Mouse (Mus musculus): Measurements from ENCODE around the gene Grin2c. TPM values are rescaled to one million over a fixed set of nuclear protein-coding genes. Genes with fewer than 3 reads are reported as not detected.

Gene Grin2c
- polyA plus RNA-seq, 1 experiment from 2014 or later, result not detected

GRCm38 (mm10) chr11:115300745-115301144 is 33.7 kb upstream of the Grin2c start:
- 88% methylated on average over 4 of the region's 4 CpGs for WGBS

GRCm38 (mm10) chr11:115298160-115298559 is 31.1 kb upstream of the Grin2c start:
- no peak for ATAC-seq
- no peak for TF ChIP-seq CTCF (IDR thresholded peaks at IDR 0.05; ENCODE audit: low read depth)
- no peaks in the 10 kb centered on the region for H3K9me3 ChIP-seq (ENCODE audit: control insufficient read depth)
- no peak overlapping the region for H3K4me2 ChIP-seq (replicated peaks; ENCODE audit: low read depth)
- H3K27ac ChIP-seq (ENCODE audit: low read depth, low read length), result no peak overlapping the region
- 79% methylated on average over 8 of the region's 8 CpGs for WGBS
- no peak overlapping the region for H3K9ac ChIP-seq (ENCODE audit: low read depth, low read length)
- H3K4me1 ChIP-seq (replicated peaks; ENCODE audit: control insufficient read depth, insufficient read depth, low read length), result no peaks in the 10 kb centered on the region; the same call in 1 of the 2 replicates
- no peaks in the 10 kb centered on the region for H3K27me3 ChIP-seq (replicated peaks; ENCODE audit: control insufficient read depth, insufficient read depth, low read length)
- H3K36me3 ChIP-seq (ENCODE audit: control insufficient read depth, insufficient read depth), result no peaks in the 10 kb centered on the region
- H3K4me3 ChIP-seq (ENCODE audit: low read depth, low read length), result no peak overlapping the region

More at GRCm38 (mm10) chr11:115300745-115301144, 33.7 kb upstream of the Grin2c start:
- ATAC-seq, result no peak
- Histone ChIP-seq H3K27me3 (replicated peaks; ENCODE audit: control insufficient read depth, insufficient read depth, low read length) (no peaks in the 10 kb centered on the region), H3K27ac (ENCODE audit: low read depth, low read length) (no peak overlapping the region), H3K9me3 (ENCODE audit: control insufficient read depth) (no peaks in the 10 kb centered on the region), H3K4me2 (replicated peaks; ENCODE audit: low read depth) (no peak overlapping the region), H3K9ac (ENCODE audit: low read depth, low read length) (no peak overlapping the region), H3K4me3 (ENCODE audit: low read depth, low read length) (no peak overlapping the region), H3K36me3 (ENCODE audit: control insufficient read depth, insufficient read depth) (no peaks in the 10 kb centered on the region), H3K4me1 (replicated peaks; ENCODE audit: control insufficient read depth, insufficient read depth, low read length) (no peaks in the 10 kb centered on the region; the same call in 1 of the 2 replicates)
- peak; percentile 10; the same call in 1 of the 2 replicates for TF ChIP-seq CTCF (IDR thresholded peaks at IDR 0.05; ENCODE audit: low read depth)

- H3K9ac ChIP-seq (ENCODE audit: low read depth, low read length), result peak within 1 kb of the TSS; percentile 37
- H3K9me3 ChIP-seq (ENCODE audit: control insufficient read depth), result no peaks in the 10 kb centered on the region
- H3K36me3 ChIP-seq (ENCODE audit: control insufficient read depth, insufficient read depth), result no peaks in the 10 kb centered on the region
- peaks cover 3% of the 10 kb centered on the region; the same call in 1 of the 2 replicates for H3K4me1 ChIP-seq (replicated peaks; ENCODE audit: control insufficient read depth, insufficient read depth, low read length)
- H3K4me3 ChIP-seq (ENCODE audit: low read depth, low read length), result peak within 1 kb of the TSS; percentile 40
- TF ChIP-seq CTCF (IDR thresholded peaks at IDR 0.05; ENCODE audit: low read depth), result peak; percentile 77
- under 1% methylated on average over 44 of the region's 44 CpGs for WGBS
- ATAC-seq, result peak; percentile 46
- H3K27ac ChIP-seq (ENCODE audit: low read depth, low read length), result no peak within 1 kb of the TSS
- H3K4me2 ChIP-seq (replicated peaks; ENCODE audit: low read depth), result peak within 1 kb of the TSS; percentile 87
- no peaks in the 10 kb centered on the region for H3K27me3 ChIP-seq (replicated peaks; ENCODE audit: control insufficient read depth, insufficient read depth, low read length)
These were observed 30.3 kb upstream of the Grin2c start, which contains the start of gene Fads6 for GRCm38 (mm10) chr11:115297214-115297826. Gene Fads6, minus strand, starts transcription at chr11:115297663.

GRCm38 (mm10) chr11:115296471-115297210 is 29.6 kb upstream of the Grin2c start:
- WGBS, result 47% methylated on average over 21 of the region's 21 CpGs
- ATAC-seq, result no peak
- peak overlapping the region; percentile 40 for H3K4me3 ChIP-seq (ENCODE audit: low read depth, low read length)
- no peaks in the 10 kb centered on the region for H3K36me3 ChIP-seq (ENCODE audit: control insufficient read depth, insufficient read depth)
- no peak overlapping the region for H3K9ac ChIP-seq (ENCODE audit: low read depth, low read length)
- no peaks in the 10 kb centered on the region for H3K27me3 ChIP-seq (replicated peaks; ENCODE audit: control insufficient read depth, insufficient read depth, low read length)
- H3K4me2 ChIP-seq (replicated peaks; ENCODE audit: low read depth), result peak overlapping the region; percentile 87
- H3K4me1 ChIP-seq (replicated peaks; ENCODE audit: control insufficient read depth, insufficient read depth, low read length), result peaks cover 3% of the 10 kb centered on the region; the same call in 1 of the 2 replicates
- H3K9me3 ChIP-seq (ENCODE audit: control insufficient read depth), result no peaks in the 10 kb centered on the region
- no peak for TF ChIP-seq CTCF (IDR thresholded peaks at IDR 0.05; ENCODE audit: low read depth)
- no peak overlapping the region for H3K27ac ChIP-seq (ENCODE audit: low read depth, low read length)

- Histone ChIP-seq H3K27me3 (replicated peaks; ENCODE audit: control insufficient read depth, insufficient read depth, low read length) (no peaks in the 10 kb centered on the region), H3K9ac (ENCODE audit: low read depth, low read length) (no peak overlapping the region), H3K4me2 (replicated peaks; ENCODE audit: low read depth) (no peak overlapping the region), H3K4me3 (ENCODE audit: low read depth, low read length) (no peak overlapping the region), H3K36me3 (ENCODE audit: control insufficient read depth, insufficient read depth) (no peaks in the 10 kb centered on the region), H3K9me3 (ENCODE audit: control insufficient read depth) (no peaks in the 10 kb centered on the region), H3K4me1 (replicated peaks; ENCODE audit: control insufficient read depth, insufficient read depth, low read length) (peaks cover 3% of the 10 kb centered on the region; the same call in 1 of the 2 replicates), H3K27ac (ENCODE audit: low read depth, low read length) (no peak overlapping the region)
- 82% methylated on average over 11 of the region's 11 CpGs for WGBS
- no peak for TF ChIP-seq CTCF (IDR thresholded peaks at IDR 0.05; ENCODE audit: low read depth)
- ATAC-seq, result no peak
These were observed 28.9 kb upstream of the Grin2c start for GRCm38 (mm10) chr11:115295939-115296338.

- Histone ChIP-seq H3K36me3 (ENCODE audit: control insufficient read depth, insufficient read depth) (no peaks in the 10 kb centered on the region), H3K4me1 (replicated peaks; ENCODE audit: control insufficient read depth, insufficient read depth, low read length) (peaks cover 3% of the 10 kb centered on the region; the same call in 1 of the 2 replicates), H3K27ac (ENCODE audit: low read depth, low read length) (peak overlapping the region; percentile 54; the same call in 1 of the 2 replicates), H3K9me3 (ENCODE audit: control insufficient read depth) (no peaks in the 10 kb centered on the region), H3K9ac (ENCODE audit: low read depth, low read length) (no peak overlapping the region), H3K27me3 (replicated peaks; ENCODE audit: control insufficient read depth, insufficient read depth, low read length) (no peaks in the 10 kb centered on the region), H3K4me3 (ENCODE audit: low read depth, low read length) (no peak overlapping the region), H3K4me2 (replicated peaks; ENCODE audit: low read depth) (no peak overlapping the region)
- TF ChIP-seq CTCF (IDR thresholded peaks at IDR 0.05; ENCODE audit: low read depth), result no peak
- peak; percentile 48; the same call in 1 of the 2 replicates for ATAC-seq
- 37% methylated on average over 14 of the region's 14 CpGs for WGBS
These were observed 25.8 kb upstream of the Grin2c start for GRCm38 (mm10) chr11:115292631-115293375.
